Mouse (Mus musculus) liver, embryonic 11.5 days (tissue): Measurements from ENCODE around the gene Pitpnc1. TPM values are rescaled to one million over a fixed set of nuclear protein-coding genes. Genes with fewer than 3 reads are reported as not detected.

ENCODE experiments used
- ATAC-seq: fragments of 200-750 bp; cut with Nextera tagmentation; replicated peaks from 2 replicates; pipeline ENCODE4 v1.8.0; 2017; ENCODE audit warnings: moderate number of reproducible peaks, mild to moderate bottlenecking, moderate TSS enrichment, moderate library complexity; ENCODE audit not compliant: low FRiP score
- DNase-seq: peaks from one replicate; pipeline ENCODE4 v3.0.0-alpha.2; 2017; ENCODE audit warnings: low spot score
- H3K27ac ChIP-seq: fragments of 300-500 bp; sonication (generic); 2 replicates; pipeline ENCODE4 v1.5.1; 2014; ENCODE audit warnings: mild to moderate bottlenecking, low read depth, low read length, control low read depth
- H3K27me3 ChIP-seq: fragments of 300-500 bp; sonication (generic); replicated peaks from 2 replicates; pipeline ENCODE4 v1.6.1; 2014; ENCODE audit warnings: low read length, mixed read lengths; ENCODE audit not compliant: control insufficient read depth, insufficient read depth
- H3K36me3 ChIP-seq: fragments of 300-500 bp; sonication (generic); 2 replicates; pipeline ENCODE4 v1.6.1; 2014; ENCODE audit warnings: mild to moderate bottlenecking, low read length, moderate library complexity, mixed read lengths; ENCODE audit not compliant: control insufficient read depth, insufficient read depth
- H3K4me1 ChIP-seq: fragments of 300-500 bp; sonication (generic); replicated peaks from 2 replicates; pipeline ENCODE4 v1.6.1; 2014; ENCODE audit warnings: low read length, mixed read lengths; ENCODE audit not compliant: control insufficient read depth, insufficient read depth
- H3K4me2 ChIP-seq: fragments of 300-500 bp; sonication (generic); 2 replicates; pipeline ENCODE4 v1.6.1; 2014; ENCODE audit warnings: mild to moderate bottlenecking, control low read depth, moderate library complexity
- H3K4me3 ChIP-seq: fragments of 300-500 bp; sonication (generic); 2 replicates; pipeline ENCODE4 v1.5.1; 2014; ENCODE audit warnings: low read depth, low read length, control low read depth
- H3K9ac ChIP-seq: fragments of 300-500 bp; sonication (generic); 2 replicates; pipeline ENCODE4 v1.6.1; 2014; ENCODE audit warnings: low read depth, low read length, control low read depth
- H3K9me3 ChIP-seq: fragments of 300-500 bp; sonication (generic); 2 replicates; pipeline ENCODE4 v1.6.1; 2016; ENCODE audit warnings: low read length, inconsistent platforms, mixed read lengths; ENCODE audit not compliant: control insufficient read depth
- WGBS: fragments of 180-500 bp; shearing (Covaris S2); extraction: QIAGEN DNeasy Blood & Tissue Kit; methylation state at CpG from one replicate; pipeline ENCODE4 v1.1.7; 2014; 5-methylcytosine and 5-hydroxymethylcytosine counted together
- polyA plus RNA-seq: library from polyadenylated mRNA; unstranded; fragments of >200 nt; fragmentation: Nextera tagmentation; extraction: Ambion mirVana; gene quantifications from 2 replicates; pipeline ENCODE4 v1.2.1, GENCODE M21; 2014

The Pitpnc1 gene
- polyA plus RNA-seq, 1 experiment from 2014 or later = 19.2 TPM

- H3K27me3 ChIP-seq = no peaks in the 10 kb centered on the region
- H3K4me3 ChIP-seq = no peak overlapping the region
- peaks cover 32% of the 10 kb centered on the region for H3K4me1 ChIP-seq
- H3K4me2 ChIP-seq = no peak overlapping the region
- 78% methylated on average over 4 of the region's 4 CpGs for WGBS
- ATAC-seq = no peak
- no peak overlapping the region for H3K9ac ChIP-seq
- H3K9me3 ChIP-seq = no peaks in the 10 kb centered on the region
- H3K27ac ChIP-seq = no peak overlapping the region
- DNase-seq = no peak
- H3K36me3 ChIP-seq = no peaks in the 10 kb centered on the region
These were observed 127.5 kb downstream of the Pitpnc1 start for GRCm38 (mm10) chr11:107343031-107343430.

GRCm38 (mm10) chr11:107342432-107342831 lies 128.1 kb downstream of the Pitpnc1 start:
- DNase-seq (no peak), ATAC-seq (0 out of 2 replicates have a peak, but pooled peaks have one; percentile 50)
- 67% methylated on average over 1 of the region's 1 CpGs for WGBS
- no peak overlapping the region for H3K4me3 ChIP-seq
- no peaks in the 10 kb centered on the region for H3K27me3 ChIP-seq
- no peak overlapping the region; the same call in 1 of the 2 replicates for H3K4me2 ChIP-seq
- no peaks in the 10 kb centered on the region for H3K36me3 ChIP-seq
- H3K9ac ChIP-seq = no peak overlapping the region
- peaks cover 38% of the 10 kb centered on the region for H3K4me1 ChIP-seq
- H3K9me3 ChIP-seq = no peaks in the 10 kb centered on the region
- H3K27ac ChIP-seq = no peak overlapping the region

- Histone ChIP-seq H3K9me3 (no peaks in the 10 kb centered on the region), H3K4me1 (peaks cover 38% of the 10 kb centered on the region), H3K36me3 (no peaks in the 10 kb centered on the region), H3K4me2 (no peak overlapping the region), H3K9ac (no peak overlapping the region), H3K27ac (no peak overlapping the region), H3K4me3 (no peak overlapping the region), H3K27me3 (no peaks in the 10 kb centered on the region)
- no peak for DNase-seq
- WGBS = 49% methylated on average over 15 of the region's 15 CpGs
- no peak for ATAC-seq
These were observed 129.2 kb downstream of the Pitpnc1 start for GRCm38 (mm10) chr11:107341293-107341692.

GRCm38 (mm10) chr11:107340793-107341192 lies 129.7 kb downstream of the Pitpnc1 start:
- Histone ChIP-seq H3K27me3 (no peaks in the 10 kb centered on the region), H3K9ac (no peak overlapping the region), H3K27ac (no peak overlapping the region), H3K4me3 (no peak overlapping the region), H3K9me3 (no peaks in the 10 kb centered on the region), H3K4me1 (peaks cover 38% of the 10 kb centered on the region), H3K36me3 (no peaks in the 10 kb centered on the region), H3K4me2 (no peak overlapping the region)
- DNase-seq (no peak), ATAC-seq (no peak)
- 11% methylated on average over 2 of the region's 2 CpGs for WGBS

GRCm38 (mm10) chr11:107339224-107339805 lies 131.2 kb downstream of the Pitpnc1 start:
- ATAC-seq (no peak), DNase-seq (no peak)
- WGBS = 72% methylated on average over 7 of the region's 7 CpGs
- Histone ChIP-seq H3K4me3 (no peak overlapping the region), H3K4me1 (peaks cover 38% of the 10 kb centered on the region), H3K36me3 (no peaks in the 10 kb centered on the region), H3K9ac (no peak overlapping the region), H3K27ac (no peak overlapping the region), H3K27me3 (no peaks in the 10 kb centered on the region), H3K9me3 (no peaks in the 10 kb centered on the region), H3K4me2 (no peak overlapping the region)

GRCm38 (mm10) chr11:107337391-107338148 lies 132.9 kb downstream of the Pitpnc1 start:
- no peaks in the 10 kb centered on the region for H3K9me3 ChIP-seq
- peak overlapping the region; percentile 43 for H3K4me2 ChIP-seq
- no peak overlapping the region for H3K4me3 ChIP-seq
- no peak overlapping the region for H3K9ac ChIP-seq
- no peaks in the 10 kb centered on the region for H3K27me3 ChIP-seq
- ATAC-seq = peak; percentile 38; the same call in 1 of the 2 replicates
- 68% methylated on average over 18 of the region's 18 CpGs for WGBS
- peaks cover 33% of the 10 kb centered on the region for H3K4me1 ChIP-seq
- H3K27ac ChIP-seq = no peak overlapping the region
- H3K36me3 ChIP-seq = no peaks in the 10 kb centered on the region; the same call in 1 of the 2 replicates
- no peak for DNase-seq

GRCm38 (mm10) chr11:107335756-107336155 lies 134.7 kb downstream of the Pitpnc1 start:
- DNase-seq (no peak), ATAC-seq (no peak)
- H3K9ac ChIP-seq = no peak overlapping the region
- no peaks in the 10 kb centered on the region for H3K9me3 ChIP-seq
- H3K27me3 ChIP-seq = no peaks in the 10 kb centered on the region
- H3K4me3 ChIP-seq = no peak overlapping the region
- H3K27ac ChIP-seq = no peak overlapping the region
- WGBS = 86% methylated on average over 11 of the region's 11 CpGs
- no peaks in the 10 kb centered on the region; the same call in 1 of the 2 replicates for H3K36me3 ChIP-seq
- H3K4me1 ChIP-seq = peaks cover 19% of the 10 kb centered on the region
- no peak overlapping the region for H3K4me2 ChIP-seq

GRCm38 (mm10) chr11:107334849-107335484 lies 135.5 kb downstream of the Pitpnc1 start:
- no peaks in the 10 kb centered on the region; the same call in 1 of the 2 replicates for H3K36me3 ChIP-seq
- WGBS = 69% methylated on average over 15 of the region's 15 CpGs
- H3K4me3 ChIP-seq = no peak overlapping the region
- H3K4me2 ChIP-seq = no peak overlapping the region
- H3K27ac ChIP-seq = no peak overlapping the region
- no peaks in the 10 kb centered on the region for H3K27me3 ChIP-seq
- ATAC-seq (no peak), DNase-seq (no peak)
- no peak overlapping the region for H3K9ac ChIP-seq
- H3K9me3 ChIP-seq = no peaks in the 10 kb centered on the region
- peaks cover 15% of the 10 kb centered on the region for H3K4me1 ChIP-seq
